Mouse (Mus musculus): ENCODE measurements around the gene Epb41l5. TPM values are rescaled to one million over a fixed set of nuclear protein-coding genes. Genes with fewer than 3 reads are reported as not detected.

Gene Epb41l5
- polyA plus RNA-seq (2012; ENCODE audit: insufficient read depth, insufficient read length, low replicate concordance, missing spikeins), result not detected in 2 replicates

- under 1% methylated on average over 86 of the region's 86 CpGs for WGBS
- peak; percentile 26; the same call in 1 of the 2 replicates for TF ChIP-seq POLR2A (IDR thresholded peaks at IDR 0.05; ENCODE audit: insufficient read depth, low read depth, low read length)
- no peak for TF ChIP-seq CTCF (IDR thresholded peaks at IDR 0.05; ENCODE audit: insufficient read depth, low read depth, low read length)
- Histone ChIP-seq H3K4me1 (ENCODE audit: control insufficient read depth, insufficient read depth, low read length) (no peaks in the 10 kb centered on the region), H3K27ac (ENCODE audit: insufficient read depth, low read depth, low read length) (no peak within 1 kb of the TSS), H3K4me3 (ENCODE audit: insufficient read depth, low read depth, low read length) (peak within 1 kb of the TSS; percentile 78)
These were observed at the start of gene Epb41l5 for GRCm38 (mm10) chr1:119648205-119649111. TSS of gene Epb41l5 (minus strand) at chr1:119649000.

DNA sequence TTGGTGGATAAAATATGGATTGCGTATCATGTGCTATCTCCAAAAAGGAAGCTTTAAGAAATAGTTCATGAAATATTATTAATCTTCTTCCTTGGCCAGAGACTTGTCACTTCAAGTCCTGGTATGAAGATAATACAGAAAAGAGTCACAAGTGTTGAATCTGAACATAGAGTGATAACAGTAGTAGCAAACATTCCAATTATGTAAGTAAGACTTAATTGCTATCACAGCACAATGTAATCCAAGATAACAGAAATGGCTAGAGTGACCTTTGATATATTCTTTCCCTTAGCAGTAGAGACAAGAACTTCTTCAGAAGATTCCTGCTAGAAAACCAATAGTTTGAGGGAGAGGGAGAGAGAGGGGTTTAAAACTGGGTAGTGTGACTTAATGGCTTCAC lies 48.1 kb upstream of the Epb41l5 start:
- no peak for TF ChIP-seq POLR2A (IDR thresholded peaks at IDR 0.05; ENCODE audit: insufficient read depth, low read depth, low read length)
- no peak for TF ChIP-seq CTCF (IDR thresholded peaks at IDR 0.05; ENCODE audit: insufficient read depth, low read depth, low read length)
- no peaks in the 10 kb centered on the region for H3K4me1 ChIP-seq (ENCODE audit: control insufficient read depth, insufficient read depth, low read length)
- 98% methylated on average over 1 of the region's 1 CpGs for WGBS
- H3K27ac ChIP-seq (ENCODE audit: insufficient read depth, low read depth, low read length), result no peak overlapping the region
- no peak overlapping the region for H3K4me3 ChIP-seq (ENCODE audit: insufficient read depth, low read depth, low read length)

GRCm38 (mm10) chr1:119685773-119686558 lies 37.2 kb upstream of the Epb41l5 start:
- H3K4me1 ChIP-seq (ENCODE audit: control insufficient read depth, insufficient read depth, low read length), result no peaks in the 10 kb centered on the region
- 93% methylated on average over 3 of the region's 3 CpGs for WGBS
- H3K4me3 ChIP-seq (ENCODE audit: insufficient read depth, low read depth, low read length), result no peak overlapping the region
- H3K27ac ChIP-seq (ENCODE audit: insufficient read depth, low read depth, low read length), result no peak overlapping the region
- no peak for TF ChIP-seq POLR2A (IDR thresholded peaks at IDR 0.05; ENCODE audit: insufficient read depth, low read depth, low read length)
- no peak for TF ChIP-seq CTCF (IDR thresholded peaks at IDR 0.05; ENCODE audit: insufficient read depth, low read depth, low read length)

DNA sequence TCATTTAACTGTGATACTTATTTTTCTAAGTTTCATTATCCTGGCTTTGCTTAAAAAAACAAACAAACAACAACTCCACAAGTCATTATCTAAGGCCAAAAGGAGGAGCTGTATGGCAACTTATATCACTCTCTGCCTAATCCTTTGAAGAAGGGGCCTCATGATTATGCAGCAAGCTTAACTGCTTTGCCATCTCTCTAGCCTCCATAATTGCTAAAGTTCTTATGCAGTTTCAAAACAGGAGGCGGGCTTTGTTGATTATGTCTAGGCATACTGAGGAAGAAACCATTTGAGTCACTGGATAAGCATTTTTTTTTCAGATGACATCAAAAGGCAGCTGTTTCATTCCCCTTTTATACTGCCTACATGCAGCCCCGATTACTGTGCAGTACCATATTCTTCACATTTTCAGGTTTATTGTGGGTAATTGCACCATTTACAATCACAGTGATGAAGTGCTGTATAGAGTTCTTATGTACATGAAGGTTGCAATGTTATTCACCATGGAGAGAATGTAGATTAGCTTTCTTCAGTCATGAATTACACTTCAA lies 32.9 kb upstream of the Epb41l5 start:
- Histone ChIP-seq H3K4me3 (ENCODE audit: insufficient read depth, low read depth, low read length) (no peak overlapping the region), H3K4me1 (ENCODE audit: control insufficient read depth, insufficient read depth, low read length) (no peaks in the 10 kb centered on the region), H3K27ac (ENCODE audit: insufficient read depth, low read depth, low read length) (no peak overlapping the region)
- 39% methylated on average over 2 of the region's 2 CpGs for WGBS
- TF ChIP-seq POLR2A (IDR thresholded peaks at IDR 0.05; ENCODE audit: insufficient read depth, low read depth, low read length), result no peak
- TF ChIP-seq CTCF (IDR thresholded peaks at IDR 0.05; ENCODE audit: insufficient read depth, low read depth, low read length), result no peak

DNA sequence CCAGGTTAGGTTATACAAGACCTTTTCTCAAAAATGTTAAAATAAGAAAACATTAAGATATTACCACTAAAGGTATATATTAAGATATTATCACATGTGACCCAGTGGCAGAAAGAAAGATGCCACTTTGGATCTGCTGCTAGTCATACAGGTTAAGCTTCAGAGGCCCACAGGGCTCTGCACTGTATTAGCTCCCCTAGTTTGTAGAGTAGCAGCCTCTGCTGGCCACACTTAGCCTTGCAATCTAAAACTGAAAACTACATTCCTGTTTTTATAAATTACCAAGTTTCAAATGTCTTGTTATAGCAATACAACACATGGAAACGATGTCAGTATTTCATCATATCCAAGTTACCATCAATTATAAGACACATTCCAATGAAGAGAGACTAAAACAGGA lies 26.2 kb upstream of the Epb41l5 start:
- Histone ChIP-seq H3K27ac (ENCODE audit: insufficient read depth, low read depth, low read length) (no peak overlapping the region), H3K4me3 (ENCODE audit: insufficient read depth, low read depth, low read length) (no peak overlapping the region), H3K4me1 (ENCODE audit: control insufficient read depth, insufficient read depth, low read length) (no peaks in the 10 kb centered on the region)
- 74% methylated on average over 1 of the region's 1 CpGs for WGBS
- TF ChIP-seq CTCF (IDR thresholded peaks at IDR 0.05; ENCODE audit: insufficient read depth, low read depth, low read length) (no peak), POLR2A (IDR thresholded peaks at IDR 0.05; ENCODE audit: insufficient read depth, low read depth, low read length) (no peak)

GRCm38 (mm10) chr1:119666904-119667303 lies 18.1 kb upstream of the Epb41l5 start:
- no peak overlapping the region for H3K4me3 ChIP-seq (ENCODE audit: insufficient read depth, low read depth, low read length)
- no peaks in the 10 kb centered on the region for H3K4me1 ChIP-seq (ENCODE audit: control insufficient read depth, insufficient read depth, low read length)
- 81% methylated on average over 7 of the region's 7 CpGs for WGBS
- no peak overlapping the region for H3K27ac ChIP-seq (ENCODE audit: insufficient read depth, low read depth, low read length)
- TF ChIP-seq CTCF (IDR thresholded peaks at IDR 0.05; ENCODE audit: insufficient read depth, low read depth, low read length) (no peak), POLR2A (IDR thresholded peaks at IDR 0.05; ENCODE audit: insufficient read depth, low read depth, low read length) (no peak)

DNA sequence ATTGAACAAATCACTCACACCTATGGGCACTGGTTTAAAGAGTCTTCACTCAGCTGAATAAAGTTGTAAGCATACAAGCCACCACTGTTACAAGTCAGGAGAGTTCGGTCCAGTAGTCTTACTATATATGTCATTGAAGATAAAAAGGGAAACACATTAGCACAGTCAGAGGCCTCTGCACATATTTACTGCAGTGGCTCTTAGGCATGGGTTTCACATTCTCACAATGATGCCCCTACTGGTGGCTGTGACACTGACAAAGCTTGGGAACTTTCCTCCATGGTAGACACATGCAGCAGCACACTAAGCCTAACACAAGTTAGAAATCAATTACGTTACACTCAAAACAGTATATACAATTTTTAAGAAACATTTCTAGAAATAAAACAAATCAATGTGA lies 5.5 kb upstream of the Epb41l5 start:
- Histone ChIP-seq H3K27ac (ENCODE audit: insufficient read depth, low read depth, low read length) (no peak overlapping the region), H3K4me1 (ENCODE audit: control insufficient read depth, insufficient read depth, low read length) (no peaks in the 10 kb centered on the region), H3K4me3 (ENCODE audit: insufficient read depth, low read depth, low read length) (no peak overlapping the region)
- TF ChIP-seq CTCF (IDR thresholded peaks at IDR 0.05; ENCODE audit: insufficient read depth, low read depth, low read length) (no peak), POLR2A (IDR thresholded peaks at IDR 0.05; ENCODE audit: insufficient read depth, low read depth, low read length) (no peak)
- 95% methylated on average over 2 of the region's 2 CpGs for WGBS

DNA sequence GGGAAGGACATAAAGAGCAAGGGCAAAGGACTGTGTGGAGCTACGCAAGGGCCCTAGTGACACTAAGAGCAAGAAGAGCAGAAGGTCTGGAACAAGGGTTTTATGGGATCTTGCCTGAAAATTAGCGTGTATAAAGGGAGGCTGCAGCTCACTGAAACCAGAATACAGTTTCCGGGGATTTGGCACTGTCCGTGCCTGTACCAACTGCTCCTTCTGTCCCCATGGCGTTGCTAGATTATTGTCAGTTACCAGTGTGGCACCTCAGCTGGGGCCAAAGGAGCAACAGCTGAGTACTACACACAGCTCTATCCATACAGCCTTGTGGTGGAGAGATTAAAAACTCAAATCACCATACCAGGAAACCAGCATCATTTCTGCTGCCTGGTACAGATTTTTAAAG lies 1.6 kb upstream of the Epb41l5 start:
- no peak overlapping the region for H3K27ac ChIP-seq (ENCODE audit: insufficient read depth, low read depth, low read length)
- no peak overlapping the region for H3K4me3 ChIP-seq (ENCODE audit: insufficient read depth, low read depth, low read length)
- no peak for TF ChIP-seq POLR2A (IDR thresholded peaks at IDR 0.05; ENCODE audit: insufficient read depth, low read depth, low read length)
- TF ChIP-seq CTCF (IDR thresholded peaks at IDR 0.05; ENCODE audit: insufficient read depth, low read depth, low read length), result no peak
- WGBS, result 93% methylated on average over 5 of the region's 5 CpGs
- H3K4me1 ChIP-seq (ENCODE audit: control insufficient read depth, insufficient read depth, low read length), result no peaks in the 10 kb centered on the region

Measured in olfactory bulb, adult 2 months (tissue).